Mouse (Mus musculus) thymus, adult 2 months (tissue): ENCODE data around the gene Pramel7.
"Not testable (repeated sequence)": the region's sequence is repeated elsewhere in the genome, so short reads cannot be mapped to it uniquely, and the experiment has no call there.

Experiments used
- CTCF ChIP-seq: fragments of 200-500 bp; IDR thresholded peaks from 2 replicates; pipeline ENCODE4 v1.5.1; 2012; ENCODE audit warnings: mild to moderate bottlenecking, control low read depth, low read length, moderate library complexity, borderline replicate concordance; ENCODE audit not compliant: control insufficient read depth, poor library complexity, insufficient read depth; ENCODE audit errors: extremely low read depth
- POLR2A ChIP-seq: fragments of 200-500 bp; IDR thresholded peaks from 2 replicates; pipeline ENCODE4 v1.6.1; 2012; ENCODE audit warnings: mild to moderate bottlenecking, low read length, control low read depth, moderate library complexity; ENCODE audit not compliant: control insufficient read depth, poor library complexity, insufficient read depth; ENCODE audit errors: extremely low read depth

DNA sequence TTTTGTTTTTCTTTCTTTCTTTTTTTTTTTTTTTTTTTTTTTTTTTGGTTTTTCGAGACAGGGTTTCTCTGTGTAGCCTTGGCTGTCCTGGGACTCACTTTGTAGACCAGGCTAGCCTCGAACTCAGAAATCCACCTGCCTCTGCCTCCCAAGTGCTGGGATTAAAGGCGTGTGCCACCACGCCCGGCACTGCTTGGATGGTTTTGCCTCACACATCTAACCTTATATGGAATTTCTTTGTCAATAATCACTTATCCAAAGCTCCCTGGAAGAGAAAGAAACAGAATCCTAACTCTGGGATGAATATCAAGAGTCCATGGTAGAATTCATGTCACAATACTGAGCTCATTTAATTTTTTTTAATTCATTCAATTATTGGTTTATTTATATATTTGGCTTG, at the start of gene Pramel7:
- not testable (repeated sequence) for TF ChIP-seq POLR2A, CTCF
